Mouse (Mus musculus) G1E (cell line): Measurements from ENCODE around the gene Osm. TPM values are rescaled to one million over a fixed set of nuclear protein-coding genes. Genes with fewer than 3 reads are reported as not detected.

Source experiments
- ATAC-seq: 2 replicates; pipeline ENCODE4 v1.8.0; 2016; ENCODE audit warnings: mild to moderate bottlenecking; ENCODE audit not compliant: insufficient number of reproducible peaks, poor library complexity, low FRiP score, severe bottlenecking; ENCODE audit errors: extremely low read depth
- DNase-seq: peaks from one replicate; pipeline ENCODE4 v3.0.0; 2012; ENCODE audit warnings: low spot score
- H3K27me3 ChIP-seq: 2 replicates; pipeline ENCODE4 v1.6.1; 2012; ENCODE audit warnings: mild to moderate bottlenecking, low read length, inconsistent platforms; ENCODE audit not compliant: insufficient read depth
- H3K36me3 ChIP-seq: replicated peaks from 2 replicates; pipeline ENCODE3; 2012; ENCODE audit warnings: mild to moderate bottlenecking, inconsistent platforms
- H3K4me1 ChIP-seq: 2 replicates; pipeline ENCODE4 v1.6.1; 2012; ENCODE audit warnings: low read depth, low read length, inconsistent platforms, mixed read lengths; ENCODE audit not compliant: insufficient read depth
- H3K4me3 ChIP-seq: 2 replicates; pipeline ENCODE4 v1.5.1; 2012; ENCODE audit warnings: low read depth, mild to moderate bottlenecking, inconsistent platforms, low read length, moderate library complexity, mixed read lengths
- H3K9me3 ChIP-seq: replicated peaks from 2 replicates; pipeline ENCODE4 v1.6.1; 2012; ENCODE audit warnings: inconsistent platforms
- CTCF ChIP-seq: IDR thresholded peaks from 2 replicates; pipeline ENCODE4 v1.5.1; 2012; ENCODE audit warnings: low read depth, low read length, inconsistent platforms, mixed read lengths
- GATA1 ChIP-seq: IDR thresholded peaks from 2 replicates; pipeline ENCODE4 v1.6.1; 2012; ENCODE audit warnings: borderline replicate concordance, low read length, inconsistent platforms, mixed read lengths
- GATA2 ChIP-seq: IDR thresholded peaks from 2 replicates; pipeline ENCODE4 v1.6.1; 2012; ENCODE audit warnings: low read depth, low read length, inconsistent platforms, borderline replicate concordance
- POLR2AphosphoS5 ChIP-seq: IDR thresholded peaks from 2 replicates; pipeline ENCODE4 v1.6.1; 2012; ENCODE audit warnings: low read depth, low read length, inconsistent platforms; ENCODE audit not compliant: insufficient replicate concordance
- TAL1 ChIP-seq: conservative IDR thresholded peaks from 2 replicates; pipeline ENCODE4 v1.6.1; 2012; ENCODE audit warnings: low read depth, low read length, inconsistent platforms, mixed read lengths
- polyA plus RNA-seq: library from polyadenylated mRNA; stranded (reverse); fragments of >175 nt; gene quantifications from 2 replicates; pipeline ENCODE4 v1.2.3, GENCODE M21; 2012
- total RNA-seq, 2 experiments: library from RNA; stranded (forward) in 1 of 2; stranded (reverse) in 1 of 2; fragments of 200-1000 nt in 1 of 2; fragments of >200 nt in 1 of 2; fragmentation: Nextera tagmentation in 1 of 2; gene quantifications; 2 replicates each; pipeline ENCODE4 v1.2.3; 2014 to 2017

Osm gene
- total and polyA plus RNA-seq, 3 experiments: 4.0 to 10.3 (median 8.0) TPM

DNA sequence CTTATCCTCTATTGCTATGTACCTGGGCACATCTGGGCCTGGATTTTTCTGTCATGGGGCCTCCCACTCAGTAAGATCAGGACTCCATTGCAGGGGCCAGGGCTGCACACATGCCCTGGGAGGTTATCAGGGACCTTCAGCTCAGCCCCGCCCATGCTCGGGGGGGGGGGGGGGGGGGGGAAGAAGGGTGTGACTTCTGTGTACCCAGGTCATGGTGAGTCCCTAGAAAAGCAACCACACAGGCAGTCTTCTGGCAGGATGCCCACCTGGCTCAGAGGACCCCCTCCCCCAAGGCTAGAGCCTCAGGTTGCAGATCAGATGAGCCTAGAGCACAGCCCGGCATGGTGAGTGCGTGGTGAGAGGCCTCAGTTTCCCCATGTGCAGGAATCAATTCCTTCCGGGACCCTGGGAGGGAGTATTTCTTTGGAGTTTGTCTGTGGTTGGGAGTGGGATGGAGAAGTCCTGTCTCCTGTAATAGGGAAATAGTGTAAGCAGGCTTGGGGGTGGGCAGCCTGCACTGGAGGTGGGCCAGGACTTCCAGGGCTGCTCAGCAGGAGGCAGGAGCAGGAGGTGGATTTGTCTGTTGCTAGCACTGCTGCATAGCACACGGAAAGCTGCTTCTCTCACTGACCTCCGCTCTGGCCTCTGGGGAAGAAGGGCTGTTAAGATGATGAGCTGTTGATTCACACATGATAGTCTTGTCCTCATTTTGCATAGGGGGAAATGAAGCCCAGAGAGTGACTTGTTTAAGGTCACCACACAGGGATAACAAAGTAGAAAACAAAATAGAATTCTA is 12.6 kb upstream of the Osm start:
- no peaks in the 10 kb centered on the region for H3K27me3 ChIP-seq
- ATAC-seq: 0 out of 2 replicates have a peak, but pooled peaks have one; percentile 36

DNA sequence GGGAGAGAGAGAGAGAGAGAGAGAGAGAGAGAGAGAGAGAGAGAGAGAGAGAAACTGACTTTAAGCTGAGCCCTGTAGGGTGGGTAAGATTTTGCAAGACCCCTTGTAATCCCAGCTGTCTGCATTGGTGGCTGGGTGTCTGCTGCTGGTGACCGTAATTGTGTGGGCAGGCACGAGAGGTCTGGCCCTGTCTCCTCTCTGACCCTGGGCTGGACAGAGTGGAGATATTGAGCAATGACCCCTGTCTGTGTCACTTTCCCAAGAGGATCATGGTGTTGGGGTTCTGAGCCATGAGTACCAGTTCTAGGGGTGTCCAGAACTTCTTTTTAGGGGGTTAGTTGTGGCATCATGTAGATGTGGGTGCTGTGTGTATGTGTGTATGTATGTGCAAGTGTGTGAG is 12.0 kb upstream of the Osm start:
- Histone ChIP-seq H3K4me3 (peak overlapping the region; percentile 70), H3K9me3 (no peaks in the 10 kb centered on the region), H3K4me1 (peaks cover 89% of the 10 kb centered on the region), H3K36me3 (peaks cover 50% of the 10 kb centered on the region), H3K27me3 (no peaks in the 10 kb centered on the region)
- DNase-seq (no peak), ATAC-seq (no peak)
- TF ChIP-seq TAL1 (no peak), CTCF (no peak)

More for the DNA sequence above, 12.6 kb upstream of the Osm start:
- peaks cover 44% of the 10 kb centered on the region for H3K36me3 ChIP-seq
- H3K4me3 ChIP-seq: peak overlapping the region; percentile 70
- peaks cover 89% of the 10 kb centered on the region for H3K4me1 ChIP-seq
- H3K9me3 ChIP-seq: no peaks in the 10 kb centered on the region
- TF ChIP-seq GATA1 (no peak), GATA2 (no peak), TAL1 (no peak), POLR2AphosphoS5 (no peak), CTCF (no peak)
- peak; percentile 71 for DNase-seq

DNA sequence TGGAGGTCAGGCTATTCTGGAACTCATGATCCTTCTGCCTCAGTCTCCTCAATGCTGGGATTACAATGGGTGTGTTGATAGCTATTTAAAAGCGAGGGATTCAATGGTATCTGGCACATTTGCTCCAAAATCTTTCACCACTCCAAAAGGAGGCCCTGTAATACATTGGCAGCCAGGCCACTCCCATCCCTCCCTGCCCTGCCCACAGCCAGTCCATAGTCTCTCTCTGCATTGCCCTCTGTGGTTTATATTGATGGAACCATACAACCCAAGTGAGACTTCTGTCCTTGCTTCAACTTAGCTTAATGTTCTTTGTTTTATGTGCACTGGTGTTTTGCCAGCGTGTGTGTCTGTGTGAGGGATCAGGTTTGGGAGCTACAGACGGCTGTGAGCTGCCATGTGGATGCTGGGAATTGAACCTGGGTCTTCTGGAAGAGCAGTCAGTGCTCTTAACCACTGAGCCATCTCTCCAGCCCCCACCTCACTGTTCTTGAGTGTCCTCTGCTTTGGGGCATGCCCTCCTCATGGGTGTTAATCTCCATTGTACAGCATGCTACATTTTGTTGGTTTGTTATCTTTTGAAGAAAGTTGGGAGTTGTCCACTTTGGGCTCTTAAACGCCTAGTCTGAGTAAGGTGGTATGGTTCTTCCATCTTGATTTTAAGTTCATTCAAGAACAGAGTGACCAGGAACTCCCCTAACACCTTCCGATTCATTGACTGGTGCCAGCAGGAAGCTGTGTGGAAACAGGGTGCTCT is 9.5 kb upstream of the Osm start:
- Histone ChIP-seq H3K9me3 (no peaks in the 10 kb centered on the region), H3K4me1 (peaks cover 87% of the 10 kb centered on the region), H3K27me3 (no peaks in the 10 kb centered on the region), H3K36me3 (peaks cover 57% of the 10 kb centered on the region), H3K4me3 (no peak overlapping the region; the same call in 1 of the 2 replicates)
- DNase-seq (no peak), ATAC-seq (no peak)
- TF ChIP-seq GATA1: no peak
- no peak for TF ChIP-seq GATA2

DNA sequence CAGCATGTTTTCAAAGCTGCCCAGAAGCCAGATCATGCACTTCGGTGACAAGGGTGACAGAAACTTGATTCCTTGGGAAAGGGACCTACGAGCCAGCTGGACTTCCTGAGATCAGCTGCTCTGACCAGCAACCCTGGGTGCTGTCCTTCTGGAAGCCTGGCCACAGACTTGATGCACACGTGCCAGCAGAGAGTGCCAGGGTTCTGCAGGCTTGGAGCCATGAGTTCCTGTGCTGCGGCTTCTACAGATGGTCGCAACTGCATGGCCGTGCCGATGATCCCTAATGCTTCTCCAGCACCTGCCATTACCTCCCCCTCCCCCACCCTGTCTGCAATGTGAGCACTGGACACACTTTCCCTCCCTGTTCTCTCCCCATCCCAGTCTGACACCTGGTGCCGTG is 7.8 kb upstream of the Osm start:
- peak overlapping the region; percentile 38; the same call in 1 of the 2 replicates for H3K4me3 ChIP-seq
- TF ChIP-seq POLR2AphosphoS5: no peak
- TF ChIP-seq CTCF: no peak
- TF ChIP-seq GATA2: no peak
- TF ChIP-seq GATA1: no peak
- no peak for TF ChIP-seq TAL1
- ATAC-seq (no peak), DNase-seq (no peak)
- H3K4me1 ChIP-seq: peaks cover 84% of the 10 kb centered on the region
- H3K9me3 ChIP-seq: no peaks in the 10 kb centered on the region
- H3K36me3 ChIP-seq: peaks cover 71% of the 10 kb centered on the region
- H3K27me3 ChIP-seq: no peaks in the 10 kb centered on the region

DNA sequence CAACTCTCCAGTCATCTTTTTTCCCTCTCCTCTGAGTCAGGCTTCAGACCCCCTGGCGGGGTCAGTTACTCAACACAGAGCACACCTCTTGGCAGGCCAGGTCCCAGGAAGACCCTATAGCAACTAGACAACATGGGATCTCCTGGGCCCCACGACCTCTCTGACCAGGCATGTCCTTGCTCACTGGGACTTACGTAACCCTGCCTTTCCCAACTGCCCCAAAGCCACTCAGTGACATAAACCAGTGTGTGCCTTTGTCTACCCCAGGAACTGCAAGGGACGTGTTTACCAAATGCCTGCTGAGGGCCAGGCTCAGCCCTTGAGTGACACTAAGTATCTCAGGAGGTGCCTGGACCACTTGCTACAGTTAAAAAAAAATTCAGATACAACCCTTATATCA is 6.4 kb upstream of the Osm start:
- Histone ChIP-seq H3K4me3 (no peak overlapping the region), H3K36me3 (peaks cover 78% of the 10 kb centered on the region), H3K4me1 (peaks cover 82% of the 10 kb centered on the region), H3K27me3 (no peaks in the 10 kb centered on the region), H3K9me3 (no peaks in the 10 kb centered on the region)
- ATAC-seq (no peak), DNase-seq (no peak)
- no peak for TF ChIP-seq POLR2AphosphoS5
- TF ChIP-seq GATA1: no peak
- no peak for TF ChIP-seq GATA2

DNA sequence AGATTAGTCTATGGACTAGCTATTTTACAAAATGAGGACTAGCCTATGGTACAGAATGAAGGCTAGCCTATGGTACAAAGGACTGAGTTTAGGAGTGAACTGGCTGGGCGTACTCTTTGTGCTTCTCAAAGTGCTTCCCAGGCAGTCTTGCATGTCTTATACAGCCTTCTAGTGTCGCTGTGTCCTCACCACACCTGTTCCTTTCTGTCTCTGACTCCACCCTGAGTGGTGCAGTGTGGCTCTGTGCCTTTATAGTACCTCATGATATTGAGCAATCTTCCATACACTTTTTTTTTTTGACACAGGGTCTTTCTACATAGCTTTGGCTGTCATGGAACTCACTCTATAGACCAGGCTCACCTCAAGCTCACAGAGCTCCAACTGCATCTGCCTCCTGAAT is 4.8 kb upstream of the Osm start:
- DNase-seq (no peak), ATAC-seq (no peak)
- H3K4me3 ChIP-seq: no peak overlapping the region
- peaks cover 69% of the 10 kb centered on the region for H3K36me3 ChIP-seq
- H3K4me1 ChIP-seq: peaks cover 85% of the 10 kb centered on the region
- H3K27me3 ChIP-seq: no peaks in the 10 kb centered on the region
- H3K9me3 ChIP-seq: no peaks in the 10 kb centered on the region
- no peak for TF ChIP-seq POLR2AphosphoS5
- no peak for TF ChIP-seq TAL1
- TF ChIP-seq GATA1: no peak
- no peak for TF ChIP-seq CTCF
